Mouse (Mus musculus) gastrocnemius, postnatal 10 days (tissue): Measurements from ENCODE around the gene Usp36. TPM values are rescaled to one million over a fixed set of nuclear protein-coding genes. Genes with fewer than 3 reads are reported as not detected.

Experiments used
- DNase-seq: peaks from one replicate; pipeline ENCODE4 v3.0.0; 2021; ENCODE audit warnings: mixed read lengths
- total RNA-seq, 2 experiments: library from RNA; stranded (reverse); gene quantifications; 2 replicates each; pipeline ENCODE4 v1.2.3; 2021

The Usp36 gene
- total RNA-seq, 2 experiments from 2014 or later, result 9.7 to 14.1 TPM

DNA sequence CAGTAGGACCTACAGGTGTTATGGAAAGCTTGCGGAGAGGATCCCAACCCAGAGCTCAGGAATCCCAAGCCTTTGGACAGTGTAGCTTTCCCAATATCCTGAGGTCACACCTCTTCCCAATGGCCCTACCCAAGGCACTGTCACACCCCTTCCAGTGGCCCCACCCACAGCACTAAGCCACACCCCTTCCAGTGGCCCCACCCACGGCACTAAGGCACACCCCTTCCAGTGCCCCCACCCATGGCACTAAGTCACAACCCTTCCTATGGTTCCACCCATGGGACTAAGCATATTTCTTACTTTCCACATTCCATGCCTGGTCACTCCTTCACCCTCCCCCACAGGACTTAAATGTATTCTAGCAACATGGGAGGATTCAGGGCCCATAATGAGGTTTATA lies 8.8 kb upstream of the Usp36 start:
- no peak for DNase-seq

GRCm38 (mm10) chr11:118297967-118298366 lies 7.9 kb upstream of the Usp36 start:
- no peak for DNase-seq

DNA sequence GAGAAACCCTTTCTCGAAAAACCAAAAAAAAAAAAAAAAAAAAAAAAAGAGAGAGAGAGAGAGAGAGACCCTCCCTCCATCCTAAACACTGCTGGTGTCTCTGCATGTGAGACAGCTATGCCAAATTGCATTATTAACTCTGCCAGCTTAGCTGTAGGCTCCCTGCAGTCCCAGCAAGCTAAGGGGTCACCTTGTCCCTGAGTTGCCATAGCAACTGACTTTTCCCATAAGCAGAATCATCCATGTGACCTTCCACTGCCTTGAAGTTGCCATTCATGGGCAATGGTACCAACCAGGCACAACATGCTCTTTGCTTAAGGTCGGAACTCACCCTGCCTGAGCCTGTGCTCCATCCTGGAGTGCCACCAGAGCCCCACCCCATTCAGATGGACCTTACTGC lies 5.0 kb upstream of the Usp36 start:
- DNase-seq, result no peak

DNA sequence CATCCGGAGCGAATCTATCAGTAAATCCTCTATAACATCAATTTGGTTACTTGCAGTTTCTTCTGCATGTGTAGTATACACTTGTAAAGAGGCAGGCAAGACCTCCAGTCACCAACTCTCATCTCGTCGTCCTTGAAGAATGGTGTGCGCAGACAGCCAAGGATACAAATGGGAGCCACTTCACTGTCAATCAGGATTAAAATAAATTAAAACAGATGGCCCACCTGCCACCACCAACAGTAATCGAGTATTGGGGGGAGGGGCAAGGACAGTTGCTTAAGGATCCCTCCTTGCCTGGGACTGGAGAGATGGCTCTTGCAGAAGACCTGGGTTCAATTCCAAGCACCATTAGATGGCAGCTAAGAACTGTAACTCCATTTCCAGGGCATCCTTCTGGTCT lies 2.6 kb upstream of the Usp36 start:
- DNase-seq, result no peak

- no peak for DNase-seq
Measured at GRCm38 (mm10) chr11:118289562-118289961, 482 bp downstream of the Usp36 start.

GRCm38 (mm10) chr11:118289037-118289511 lies 970 bp downstream of the Usp36 start:
- DNase-seq, result no peak

DNA sequence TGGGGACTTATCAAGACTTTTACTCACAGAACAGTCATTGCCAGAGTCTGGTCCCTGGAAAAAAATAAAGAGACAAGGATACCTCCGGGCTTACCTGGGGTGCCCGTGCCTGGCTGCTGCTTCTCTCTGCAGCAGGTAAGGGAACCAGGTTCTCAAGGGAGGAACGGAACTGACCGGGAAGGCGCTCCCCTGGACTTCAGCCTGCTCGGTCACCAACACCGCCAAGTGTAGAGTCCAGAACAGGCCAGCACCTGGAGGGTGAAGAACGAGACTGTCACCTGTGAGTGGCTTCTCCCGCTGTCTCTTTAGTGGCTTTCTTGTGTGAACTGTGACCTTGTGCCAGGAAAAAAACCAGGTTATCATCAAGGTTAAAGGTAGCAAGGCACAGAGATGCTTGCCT lies 2.5 kb downstream of the Usp36 start:
- no peak for DNase-seq

GRCm38 (mm10) chr11:118286434-118286833 lies 3.6 kb downstream of the Usp36 start:
- DNase-seq, result no peak

DNA sequence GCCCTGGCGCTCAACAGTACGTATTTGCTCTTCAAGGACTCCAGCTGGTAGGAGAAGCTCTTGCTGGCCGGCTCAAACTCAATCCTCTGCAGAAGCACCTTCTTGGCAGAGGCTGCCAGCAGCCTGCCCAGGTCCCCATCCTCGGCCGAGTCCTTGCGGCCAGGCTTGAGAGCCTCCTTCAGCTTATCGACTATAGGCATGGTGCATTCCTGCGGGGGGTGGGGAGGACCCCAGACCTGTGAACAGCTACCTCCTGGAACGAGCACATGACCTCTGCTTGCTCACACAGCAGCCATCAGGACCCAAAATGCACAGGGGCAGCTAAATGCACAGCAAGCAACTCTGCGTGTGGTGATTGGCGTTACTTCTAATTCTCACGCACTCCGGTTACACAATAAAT lies 4.3 kb downstream of the Usp36 start:
- DNase-seq, result no peak

GRCm38 (mm10) chr11:118280218-118280617 lies 9.8 kb downstream of the Usp36 start:
- DNase-seq, result no peak

- DNase-seq, result no peak
Measured at GRCm38 (mm10) chr11:118276328-118276727, 13.7 kb downstream of the Usp36 start.

DNA sequence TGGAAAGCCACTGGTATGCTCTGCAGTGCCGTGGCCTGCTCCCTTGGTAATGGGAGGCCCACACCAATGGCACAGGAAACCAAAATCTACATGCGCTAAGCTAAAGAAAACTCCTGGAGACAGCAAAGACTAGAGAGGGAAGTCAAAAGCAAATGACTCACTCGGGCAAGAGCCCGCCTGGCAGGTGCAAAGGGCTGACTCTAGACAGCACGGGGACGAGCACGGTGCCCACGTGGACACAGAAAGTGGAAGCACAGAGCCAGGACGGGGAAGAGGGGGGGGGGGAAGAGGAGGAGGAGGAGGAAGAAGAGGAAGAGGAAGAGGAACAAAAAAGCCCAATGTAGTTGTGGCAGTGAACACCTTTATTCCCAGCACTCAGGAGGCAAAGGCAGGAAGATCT lies 15.0 kb downstream of the Usp36 start:
- DNase-seq, result no peak

DNA sequence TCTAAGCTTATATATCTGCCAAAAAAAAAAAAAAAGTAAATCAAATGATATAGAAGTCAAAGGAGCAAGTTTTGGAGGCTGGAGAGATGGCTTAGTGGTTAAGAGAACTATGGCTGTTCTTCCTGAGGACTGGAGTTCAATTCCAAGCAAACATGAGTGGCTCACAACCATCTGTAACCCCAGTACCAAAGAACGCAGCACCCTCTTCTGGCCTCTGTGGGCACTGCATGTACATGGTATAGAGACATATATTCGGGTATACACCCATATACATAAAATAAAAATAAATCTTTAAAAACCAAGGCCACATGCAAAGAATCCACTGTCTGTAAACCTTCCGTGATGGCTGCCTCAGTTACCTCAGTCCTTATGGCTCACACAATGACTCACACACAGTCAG lies 20.2 kb downstream of the Usp36 start:
- DNase-seq, result no peak

DNA sequence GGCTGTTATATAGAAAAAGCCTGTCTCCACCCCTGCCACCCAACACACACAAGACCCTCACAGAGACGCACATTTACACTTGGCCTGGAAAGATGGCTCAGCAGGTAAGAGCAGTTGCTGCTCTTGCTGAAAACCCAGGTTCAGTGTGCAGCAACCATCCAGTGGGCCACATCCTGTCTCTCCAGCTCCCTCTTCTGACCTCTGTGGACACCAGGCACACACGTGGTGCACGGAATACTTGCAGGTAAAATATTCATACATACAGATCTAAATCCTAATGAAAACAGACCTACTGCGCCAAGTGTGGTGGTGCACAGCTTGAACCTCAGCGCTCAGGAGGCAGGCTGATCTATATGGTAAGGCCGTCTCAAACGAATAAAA lies 23.4 kb downstream of the Usp36 start:
- DNase-seq, result no peak

DNA sequence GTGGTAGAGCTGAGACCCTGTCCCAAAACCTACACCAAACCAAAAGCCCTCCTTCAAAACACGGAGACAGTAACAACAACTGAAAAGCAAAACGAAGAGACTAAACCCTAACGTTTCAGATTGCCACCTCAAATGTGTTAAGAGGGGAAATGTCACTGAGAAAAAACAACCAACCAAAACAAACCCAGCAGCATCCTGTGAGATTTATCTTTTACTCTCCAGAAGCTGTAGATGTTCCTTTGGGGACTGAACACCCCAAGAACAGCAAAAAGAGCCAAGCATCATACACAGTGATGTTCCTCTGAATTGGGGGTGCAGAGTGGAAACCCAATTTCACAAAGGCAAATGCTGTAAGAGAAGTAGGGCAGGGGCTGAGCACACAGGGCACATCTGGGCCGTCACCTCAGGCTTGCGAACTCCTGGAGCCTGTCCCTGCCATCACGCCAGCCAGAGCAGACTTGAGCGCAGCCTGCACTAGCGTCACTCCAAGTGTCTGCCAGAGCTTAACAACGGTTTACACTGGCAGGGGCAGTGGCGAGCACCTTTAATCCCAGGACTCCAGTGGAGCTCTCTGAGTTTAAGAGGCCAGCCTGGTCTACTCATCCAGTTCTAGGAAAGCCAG lies 23.9 kb downstream of the Usp36 start:
- DNase-seq, result no peak

DNA sequence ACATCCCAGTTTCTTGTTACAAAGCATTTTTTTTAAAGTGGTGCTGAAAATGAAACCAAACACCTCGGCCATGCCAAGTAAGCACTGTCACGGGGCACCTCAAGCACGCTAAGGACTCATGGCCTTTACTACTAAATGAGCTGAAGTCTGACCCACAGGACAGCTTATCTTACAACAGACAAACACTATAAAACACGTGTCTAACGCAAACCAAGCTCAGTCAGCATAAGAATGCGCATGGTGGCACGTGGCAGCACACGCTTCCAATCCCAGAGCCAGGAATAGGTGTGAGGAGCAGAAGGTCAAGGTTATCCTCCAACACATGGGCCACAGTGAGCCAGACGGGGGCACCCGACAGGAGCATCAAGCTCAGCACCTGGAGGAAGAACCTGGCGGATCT lies 24.4 kb downstream of the Usp36 start:
- DNase-seq, result no peak

DNA sequence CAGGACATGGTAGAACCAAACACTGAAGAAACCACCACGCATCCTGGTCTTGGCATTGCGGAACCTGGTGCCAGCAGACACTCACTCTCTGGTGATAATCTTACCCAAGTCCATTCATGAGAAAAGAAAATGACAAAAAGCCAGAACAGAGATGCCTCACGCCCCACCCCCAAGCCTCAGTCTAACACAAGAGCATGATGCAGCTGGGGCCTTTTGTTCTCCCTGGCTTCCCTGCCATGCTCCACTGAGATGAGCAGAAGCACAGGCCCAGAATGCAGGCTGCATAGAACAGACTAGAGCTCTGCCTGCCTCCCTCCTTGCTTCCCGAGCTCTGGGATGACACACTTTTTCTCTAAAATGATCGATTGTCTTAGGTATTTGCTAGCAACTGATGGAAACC lies 26.9 kb downstream of the Usp36 start:
- no peak for DNase-seq

DNA sequence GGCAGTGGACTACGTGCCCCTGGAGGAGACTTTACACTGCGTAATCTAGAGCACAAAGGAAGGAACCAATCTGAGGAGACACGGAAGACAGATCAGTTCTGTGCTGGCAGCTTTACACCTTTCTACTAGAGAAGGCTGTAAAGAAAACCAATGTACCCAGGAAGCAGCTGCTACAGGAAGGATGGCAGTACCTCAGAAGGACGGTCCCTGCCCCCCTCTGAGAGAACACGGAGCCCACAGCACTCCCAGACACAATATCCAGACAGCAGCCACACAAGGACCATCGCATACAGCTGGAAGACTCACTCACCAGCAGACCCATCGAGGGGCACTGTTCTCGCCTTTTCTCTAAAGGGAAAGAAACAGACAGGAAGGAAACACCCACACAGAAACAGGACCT lies 30.0 kb downstream of the Usp36 start:
- DNase-seq, result no peak

- no peak for DNase-seq
Measured at GRCm38 (mm10) chr11:118259580-118259979, 30.5 kb downstream of the Usp36 start.

DNA sequence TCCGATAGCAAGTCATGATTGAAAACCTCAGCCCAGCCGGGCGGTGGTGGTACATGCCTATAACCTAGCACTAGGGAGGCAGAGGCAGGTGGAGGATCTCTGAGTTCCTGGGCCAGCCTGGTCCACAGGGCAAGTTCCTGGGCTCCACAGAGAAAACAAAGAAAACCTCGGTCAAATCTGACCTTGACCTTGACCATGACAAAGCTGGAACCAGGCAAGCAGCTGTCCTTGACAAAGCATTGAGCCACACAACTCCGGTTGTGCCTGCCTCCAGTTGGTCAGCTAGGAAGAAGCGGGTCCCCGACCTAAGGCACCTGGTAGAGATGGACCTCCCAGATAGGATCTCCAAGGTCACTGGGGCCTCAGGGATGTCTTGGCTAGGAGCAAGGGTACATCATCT lies 33.7 kb downstream of the Usp36 start:
- no peak for DNase-seq

DNA sequence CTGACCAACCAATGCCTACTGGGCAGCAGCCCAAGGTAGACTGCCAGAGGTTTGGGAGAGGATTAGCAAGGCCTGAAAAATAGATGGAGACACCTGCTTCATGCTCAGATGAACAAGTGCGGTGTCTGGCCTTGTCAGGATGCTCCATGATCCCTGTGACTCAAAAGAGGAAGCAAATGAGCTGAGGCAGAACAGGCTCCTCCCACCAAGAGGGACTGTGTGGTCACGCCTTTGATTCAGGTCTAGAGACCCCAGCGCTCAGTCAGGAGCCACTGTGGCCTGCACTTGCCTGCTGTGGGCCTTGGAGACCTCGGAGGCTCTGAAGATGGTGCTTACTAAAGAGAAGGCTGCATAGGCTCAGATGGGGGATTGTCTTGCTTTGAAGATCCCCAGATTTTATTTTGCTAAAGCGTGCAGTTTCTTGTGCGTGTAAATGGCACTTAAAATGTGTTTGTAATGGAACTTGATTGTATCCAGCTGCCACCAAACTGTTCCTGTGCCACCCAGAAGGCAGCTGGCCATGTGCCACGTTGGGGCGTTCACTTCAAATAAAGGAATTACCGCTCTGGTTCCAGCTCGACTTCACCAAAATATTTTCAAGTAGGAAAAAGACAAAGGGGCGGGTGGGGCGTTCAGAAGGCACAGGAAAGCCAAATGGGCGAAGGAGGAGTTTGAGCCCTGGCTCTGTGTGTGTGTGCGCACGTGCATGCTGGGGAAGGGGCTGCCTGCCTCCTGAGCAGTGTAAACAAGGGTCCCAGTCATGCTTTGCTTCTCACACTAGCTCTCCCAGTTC lies 35.7 kb downstream of the Usp36 start:
- DNase-seq, result peak; percentile 54

GRCm38 (mm10) chr11:118253447-118254158 lies 36.4 kb downstream of the Usp36 start:
- DNase-seq, result no peak

- no peak for DNase-seq
Measured at GRCm38 (mm10) chr11:118249012-118249383, 41.0 kb downstream of the Usp36 start.
